Mouse (Mus musculus): Measurements from ENCODE around the gene Vwa8.
A peak's percentile ranks its signal among the peaks of the same experiment; 100 is the strongest.
"Not testable (repeated sequence)": the region's sequence is repeated elsewhere in the genome, so short reads cannot be mapped to it uniquely, and the experiment has no call there.

Gene Vwa8

DNA sequence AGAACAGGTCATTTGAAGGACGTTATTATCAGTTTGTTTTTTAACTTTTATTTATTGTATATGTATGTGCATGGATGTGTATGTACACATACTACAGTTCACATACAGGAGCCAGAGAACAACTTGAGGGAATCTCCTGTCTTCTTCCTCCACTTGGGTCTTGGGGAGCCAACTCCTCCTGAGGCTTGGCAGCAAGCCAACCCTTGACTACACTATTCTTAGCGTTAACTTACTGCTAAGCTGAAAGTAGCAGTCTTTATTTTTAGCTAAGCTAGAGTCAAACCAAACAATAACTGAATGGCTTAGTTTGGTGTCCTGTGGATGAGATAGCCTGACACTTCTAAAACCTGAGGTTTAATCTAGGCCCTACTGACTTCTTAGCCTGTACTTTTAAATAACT lies 135.4 kb downstream of the Vwa8 start:
- peak; percentile 64 for DNase-seq (ENCODE audit: low read depth)

DNA sequence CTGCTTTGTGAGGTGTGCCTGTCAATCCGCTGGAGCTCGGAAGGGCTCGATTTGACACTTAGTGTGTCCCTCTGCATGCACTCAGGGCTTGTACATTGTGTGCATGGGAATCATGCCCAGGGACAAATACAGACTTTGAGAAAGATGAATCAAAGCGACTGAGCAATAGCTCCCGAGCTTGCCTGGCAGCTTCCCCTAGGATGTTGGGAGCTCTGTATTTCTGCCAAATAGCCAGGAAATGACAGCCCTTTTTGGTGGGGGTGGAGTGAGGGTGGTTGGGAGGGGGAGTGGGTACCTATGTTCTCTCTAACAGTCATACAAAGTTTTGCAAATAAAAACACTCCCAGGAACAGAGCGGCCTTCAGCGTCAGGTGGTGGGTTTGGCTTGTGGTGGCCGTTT lies 138.7 kb downstream of the Vwa8 start:
- DNase-seq (ENCODE audit: low read depth), result no peak

DNA sequence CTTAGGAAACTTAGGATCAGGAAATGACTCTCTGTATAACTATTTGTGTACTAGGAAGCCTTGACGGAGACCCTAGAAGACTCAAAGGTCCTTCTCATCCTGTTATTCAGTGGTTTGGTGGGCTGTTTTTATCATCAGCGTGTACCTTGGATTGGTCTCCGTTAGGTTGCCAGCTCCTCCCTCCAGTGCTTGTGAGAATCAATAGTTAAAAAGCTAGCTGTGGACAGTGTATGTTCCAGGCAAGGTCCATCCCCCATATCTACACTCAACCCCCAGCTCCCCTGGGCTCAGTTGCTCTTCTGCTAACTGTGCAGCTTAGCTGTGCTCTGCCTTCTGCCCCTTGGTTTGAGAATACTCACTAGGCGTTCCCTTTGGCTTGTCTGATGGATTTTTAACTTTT lies 143.6 kb downstream of the Vwa8 start:
- no peak for DNase-seq (ENCODE audit: low read depth)

DNA sequence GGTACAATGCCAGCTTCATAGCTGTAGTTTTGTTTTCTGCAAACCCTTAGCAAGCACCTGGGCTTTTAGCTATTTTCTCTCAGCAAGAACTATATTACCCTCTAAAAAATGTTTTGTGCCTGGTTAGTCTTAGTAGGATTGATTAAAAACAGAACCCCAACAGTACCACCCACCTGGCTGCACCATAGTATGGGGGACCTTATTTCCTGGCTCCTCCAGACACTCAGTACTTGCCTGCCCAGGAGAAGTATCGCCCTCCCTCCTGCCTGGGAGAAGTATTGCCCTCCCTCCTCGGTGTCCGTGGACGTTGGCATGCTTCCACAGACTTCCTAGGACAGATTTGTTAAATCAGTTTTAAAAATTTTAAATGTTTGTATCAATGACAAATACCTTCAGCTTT lies 144.7 kb downstream of the Vwa8 start:
- DNase-seq (ENCODE audit: low read depth), result no peak

DNA sequence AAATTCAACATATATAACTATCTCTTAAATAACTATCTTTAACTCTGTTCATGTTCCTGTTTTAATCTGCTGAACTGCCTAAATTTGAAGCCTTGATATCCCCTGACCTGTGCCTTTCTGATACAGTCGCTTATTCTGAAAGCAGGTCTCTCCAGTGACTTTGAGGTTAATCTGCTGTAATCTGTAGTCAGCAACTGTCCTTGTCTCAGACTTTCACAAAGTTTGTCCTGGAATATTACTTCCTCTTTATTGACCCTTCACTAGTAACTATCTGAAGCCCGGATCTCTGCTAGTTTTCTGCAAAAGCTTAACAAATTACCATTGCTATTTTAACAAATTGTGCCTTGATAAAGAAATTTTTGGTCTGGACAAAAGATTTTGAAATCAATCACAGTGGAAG lies 147.5 kb downstream of the Vwa8 start:
- no peak for DNase-seq (ENCODE audit: low read depth)

DNA sequence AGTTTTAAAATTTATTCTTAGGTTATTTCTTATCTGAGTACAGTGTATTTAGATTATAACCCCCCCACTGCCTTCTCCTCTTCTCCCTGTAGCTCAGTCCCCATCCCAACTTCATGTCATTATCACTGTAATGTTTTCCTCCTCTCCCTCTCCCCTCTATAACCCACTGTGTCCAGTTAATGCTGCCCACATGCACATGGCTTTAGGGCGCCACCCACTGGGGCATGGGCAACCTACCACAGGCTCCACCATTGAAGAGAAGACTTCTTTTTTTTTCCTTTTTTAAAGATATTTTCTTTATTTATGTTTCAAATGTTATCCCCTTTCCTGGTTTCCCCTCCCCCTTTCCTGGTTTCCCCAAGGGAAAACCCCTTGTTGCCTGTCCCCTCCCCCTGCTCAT lies 154.7 kb downstream of the Vwa8 start:
- peak; percentile 49 for DNase-seq (ENCODE audit: low read depth)

DNA sequence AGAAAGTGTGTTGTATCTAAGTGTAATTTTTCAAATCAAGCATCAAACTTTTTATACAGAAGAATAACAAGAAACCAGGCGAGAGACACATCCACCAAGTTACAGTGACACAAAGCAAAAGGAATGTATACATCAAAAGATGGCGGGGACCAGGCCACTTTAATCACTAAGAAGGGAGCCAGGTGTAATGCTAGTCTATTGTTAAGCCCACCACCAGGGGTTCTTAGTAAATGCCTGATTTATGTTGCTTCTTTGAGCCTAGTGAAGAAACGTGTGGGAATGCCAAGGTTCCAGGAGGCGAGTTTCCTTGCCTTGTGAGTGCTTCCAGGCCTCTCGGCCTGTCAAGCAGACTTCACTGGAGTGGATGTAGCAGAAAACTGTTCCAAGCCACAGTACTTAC lies 168.9 kb downstream of the Vwa8 start:
- not testable (repeated sequence) for DNase-seq (ENCODE audit: low read depth)

DNA sequence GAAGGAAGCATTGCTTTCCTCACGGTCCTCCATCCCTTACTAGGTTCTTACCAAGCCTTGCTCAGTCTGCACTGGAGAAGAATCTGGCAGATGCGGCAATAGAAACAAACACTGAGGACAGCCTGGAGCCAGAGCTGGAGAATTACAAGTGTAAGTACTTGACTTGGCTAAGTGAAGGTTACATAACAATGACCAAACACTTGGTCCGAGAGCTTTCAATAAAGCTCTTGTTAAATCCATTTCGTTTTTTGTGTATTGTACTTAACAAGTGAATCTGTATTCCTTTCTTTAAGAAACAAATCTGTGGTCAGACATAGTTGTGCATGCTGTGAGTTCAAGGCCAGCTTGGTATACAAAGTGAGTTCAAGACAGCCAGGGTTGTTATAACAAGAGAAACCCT lies 169.7 kb downstream of the Vwa8 start:
- no peak for DNase-seq (ENCODE audit: low read depth)

DNA sequence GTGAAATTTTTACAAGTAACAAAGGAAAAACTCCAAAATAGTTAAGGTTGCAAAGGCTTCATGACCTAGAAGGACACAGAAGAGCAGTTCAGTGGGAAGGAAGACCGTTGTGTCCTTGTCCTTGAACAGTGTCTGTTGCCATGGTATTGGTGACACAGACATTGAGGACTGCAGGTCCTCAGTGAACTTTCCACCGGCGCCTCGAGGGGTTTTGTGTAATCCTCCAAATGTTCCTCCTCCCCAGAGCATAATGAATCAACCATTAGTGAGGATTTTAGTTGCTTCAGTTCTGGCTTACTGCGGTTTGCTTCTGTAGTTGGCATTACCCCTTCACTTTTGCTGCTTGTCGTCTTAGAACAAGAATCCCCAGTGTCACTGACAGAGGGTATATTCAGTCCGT lies 172.9 kb downstream of the Vwa8 start:
- no peak for DNase-seq (ENCODE audit: low read depth)

DNA sequence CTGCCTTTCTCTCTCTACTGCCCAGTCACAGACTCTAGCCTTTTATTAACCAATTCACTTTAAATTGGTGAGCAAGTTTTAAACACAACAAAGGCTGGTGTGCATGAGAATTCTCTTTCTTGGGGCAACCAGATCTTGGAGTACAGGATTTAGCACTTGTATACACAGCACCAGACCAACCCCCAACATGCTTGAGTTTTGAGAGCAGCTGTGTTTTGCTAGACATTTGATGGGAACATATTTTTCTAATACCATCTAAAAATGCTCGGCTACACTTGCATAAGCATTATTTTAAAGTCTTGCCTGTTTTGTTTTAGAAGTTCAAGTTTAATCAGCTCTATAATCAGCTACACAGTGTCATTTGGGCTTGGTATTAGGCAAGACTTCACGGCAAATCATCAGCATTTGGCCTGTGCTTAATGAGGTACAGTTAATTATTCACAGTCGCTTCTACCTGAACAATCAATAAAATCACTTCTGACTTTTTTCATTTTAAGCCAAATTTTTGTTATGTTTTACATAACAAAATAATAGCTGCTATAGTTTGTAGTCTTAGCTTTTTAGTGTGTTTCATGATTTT lies 180.2 kb downstream of the Vwa8 start:
- DNase-seq (ENCODE audit: low read depth), result no peak

DNA sequence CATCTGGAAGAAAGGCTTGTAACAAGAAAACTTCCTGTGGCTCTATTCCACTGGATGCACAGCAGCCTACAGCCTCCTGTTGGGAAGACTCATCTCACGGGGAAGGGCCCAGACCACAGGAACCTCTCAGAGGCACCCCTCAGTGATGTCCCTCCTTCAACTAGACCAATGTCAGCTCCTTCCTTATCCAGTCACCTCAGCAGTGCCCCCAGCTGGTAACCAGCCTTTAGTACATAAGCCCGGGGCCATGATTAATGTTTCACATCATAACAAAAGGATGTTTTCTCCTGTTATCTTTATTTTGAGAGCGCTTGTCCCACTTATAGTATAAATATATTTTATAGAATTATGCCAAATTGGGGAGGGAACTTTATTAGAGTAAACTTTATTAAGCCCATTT lies 181.9 kb downstream of the Vwa8 start:
- peak; percentile 22 for DNase-seq (ENCODE audit: low read depth)

DNA sequence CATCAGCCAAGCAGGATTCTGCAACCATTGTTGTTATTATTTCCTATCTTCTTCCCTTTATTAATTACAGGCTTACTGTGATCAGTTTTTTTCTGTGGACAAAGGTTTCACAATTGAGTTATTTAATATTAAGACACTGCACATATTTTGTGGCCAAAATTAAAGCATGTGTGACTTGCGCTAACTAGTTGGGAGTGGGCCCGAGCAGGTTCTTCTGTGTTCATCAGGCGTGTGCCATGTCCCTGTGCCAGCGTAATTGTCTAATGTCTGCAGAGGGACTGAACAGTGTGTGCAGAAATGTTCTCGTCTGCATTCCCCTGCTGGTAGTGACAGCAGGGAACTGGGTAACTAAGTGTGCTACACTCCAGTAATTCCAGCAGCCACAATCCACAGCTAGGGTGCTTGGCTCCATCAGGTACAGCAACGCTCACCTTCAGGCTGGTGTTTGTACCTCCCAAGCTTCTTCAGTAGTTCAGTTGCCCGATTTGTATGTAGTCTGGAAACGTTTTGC lies 182.4 kb downstream of the Vwa8 start:
- DNase-seq (ENCODE audit: low read depth), result no peak

DNA sequence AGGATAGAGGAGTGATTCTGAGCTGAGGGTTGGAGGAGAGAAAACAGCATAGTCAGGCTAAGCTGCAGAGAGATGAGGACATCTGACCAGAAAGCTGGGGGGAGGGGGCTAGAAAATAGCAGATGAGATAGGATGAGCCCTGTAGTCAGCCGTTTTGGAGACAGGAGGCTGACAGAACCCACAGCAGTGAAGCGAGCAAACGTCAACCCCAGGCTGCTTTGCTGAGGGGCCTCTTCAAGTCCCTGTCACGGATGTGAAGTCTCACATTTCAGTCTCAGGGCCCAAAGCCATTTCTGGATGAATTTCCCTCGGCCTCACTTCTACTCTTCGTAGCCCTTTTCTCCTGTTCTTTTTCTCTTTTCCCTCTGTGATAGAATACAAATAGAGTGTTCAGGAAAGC lies 184.5 kb downstream of the Vwa8 start:
- DNase-seq (ENCODE audit: low read depth), result no peak

DNA sequence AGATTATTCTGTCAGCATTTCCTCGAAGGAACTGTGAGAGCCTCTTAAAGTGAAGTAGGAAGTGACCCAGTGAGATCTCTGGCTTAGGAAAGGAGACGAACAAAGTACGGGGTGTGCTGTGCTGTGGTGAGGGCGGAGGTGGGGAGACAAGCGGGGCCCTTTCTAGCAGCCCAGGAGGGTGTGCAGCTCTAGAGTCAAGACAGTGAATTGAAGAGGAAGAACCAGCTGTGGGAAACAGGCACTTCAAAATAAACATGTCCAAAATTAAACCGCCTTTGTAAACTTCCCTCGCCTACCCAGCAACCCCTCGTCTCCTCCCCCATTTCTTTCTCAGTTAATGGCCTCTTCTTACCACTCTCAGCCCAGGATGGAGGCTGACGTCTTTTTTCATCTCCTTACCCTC lies 185.7 kb downstream of the Vwa8 start:
- DNase-seq (ENCODE audit: low read depth), result no peak

DNA sequence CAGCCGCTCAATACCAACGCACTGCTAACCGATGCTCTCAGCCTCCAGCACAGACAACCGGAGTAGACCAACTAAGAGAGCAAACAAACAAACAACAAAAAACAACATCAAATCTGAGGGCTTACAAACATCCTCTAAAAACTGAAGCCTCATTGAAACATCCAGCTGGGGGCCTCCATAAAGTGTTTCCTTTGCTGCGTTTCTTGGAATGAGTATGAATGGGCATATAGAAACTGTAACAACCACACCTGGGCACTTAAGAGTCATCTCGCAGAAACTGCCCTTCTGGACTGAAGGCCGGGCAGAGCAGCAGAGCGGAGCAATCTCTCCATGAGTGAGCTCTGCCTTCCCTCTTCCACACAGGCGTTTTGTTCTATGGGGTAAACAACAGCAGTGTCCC lies 186.7 kb downstream of the Vwa8 start:
- DNase-seq (ENCODE audit: low read depth), result no peak

DNA sequence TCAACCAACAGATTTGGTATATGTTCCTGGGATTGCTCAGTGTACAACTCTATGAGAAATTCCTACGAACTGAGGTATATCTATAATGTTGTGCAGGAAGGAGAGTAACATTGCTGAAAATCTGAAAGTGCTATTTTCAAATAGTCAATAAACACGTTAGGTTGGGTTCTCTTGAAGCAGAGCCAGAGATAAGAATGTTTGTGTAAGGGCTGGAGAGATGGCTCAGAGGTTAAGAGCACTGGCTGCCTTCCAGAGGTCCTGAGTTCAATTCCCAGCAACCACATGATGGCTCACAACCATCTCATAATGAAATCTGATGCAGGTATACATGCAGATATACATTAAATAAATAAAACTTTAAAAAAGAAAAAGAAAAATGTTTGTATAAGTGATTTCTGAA lies 198.3 kb downstream of the Vwa8 start:
- no peak for DNase-seq (ENCODE audit: low read depth)

DNA sequence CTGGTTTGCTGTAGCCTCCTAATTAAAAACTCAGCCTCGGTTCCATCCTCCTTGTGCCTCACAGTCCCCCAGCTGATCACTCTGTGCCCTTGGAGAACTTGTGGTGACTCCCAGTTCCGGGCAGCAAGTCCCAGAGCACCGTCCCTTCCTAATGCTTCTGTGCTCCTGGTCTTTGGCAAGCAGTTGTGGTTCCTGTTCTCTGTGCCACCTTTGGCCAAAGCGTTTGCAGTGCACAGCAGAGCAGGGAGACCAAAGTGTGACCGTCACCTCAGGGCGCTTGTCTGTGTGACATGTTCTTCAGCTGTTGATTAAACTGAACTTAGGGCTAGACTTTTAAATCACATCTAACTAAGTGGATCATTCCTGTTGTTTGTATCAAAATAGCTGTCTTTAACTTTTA lies 199.1 kb downstream of the Vwa8 start:
- DNase-seq (ENCODE audit: low read depth), result no peak

DNA sequence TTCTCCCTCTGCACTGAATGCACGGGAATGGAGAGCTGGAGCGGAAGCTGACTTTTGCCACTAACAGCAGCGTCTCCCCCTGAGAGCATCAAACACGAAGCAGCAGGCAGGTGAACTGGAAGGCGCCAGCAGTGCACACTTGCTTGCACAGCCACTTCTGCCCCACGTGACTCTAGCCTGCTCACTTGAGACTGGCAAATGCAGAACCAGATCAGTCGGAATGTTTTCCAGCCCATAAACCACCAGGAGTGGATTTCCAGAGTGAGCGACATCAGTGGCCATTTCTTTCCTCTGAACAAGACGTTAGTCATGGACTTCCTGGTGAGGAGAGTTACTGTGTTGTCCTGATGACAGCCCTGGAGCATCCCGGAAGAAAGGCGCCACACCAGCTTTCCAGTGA lies 200.7 kb downstream of the Vwa8 start:
- DNase-seq (ENCODE audit: low read depth), result no peak

DNA sequence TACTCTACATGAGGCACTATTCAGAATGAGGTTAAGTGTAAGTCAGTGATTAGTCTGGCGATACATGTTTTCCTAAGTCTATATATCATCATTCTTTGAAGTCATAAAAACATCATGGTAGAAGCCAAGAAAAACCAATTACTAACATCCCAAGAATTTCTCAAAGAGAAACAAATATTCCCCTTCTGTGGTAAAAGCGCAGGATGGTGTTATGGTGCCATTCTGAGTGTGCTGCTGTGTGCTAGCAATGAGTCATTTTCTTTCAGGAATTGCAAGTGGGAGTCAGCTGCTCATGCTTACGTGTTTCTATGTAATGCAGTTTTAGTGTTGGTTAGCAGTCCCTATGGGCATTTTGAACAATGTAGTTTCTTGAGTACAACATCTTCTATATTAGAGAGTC lies 216.8 kb downstream of the Vwa8 start:
- no peak for DNase-seq (ENCODE audit: low read depth)

DNA sequence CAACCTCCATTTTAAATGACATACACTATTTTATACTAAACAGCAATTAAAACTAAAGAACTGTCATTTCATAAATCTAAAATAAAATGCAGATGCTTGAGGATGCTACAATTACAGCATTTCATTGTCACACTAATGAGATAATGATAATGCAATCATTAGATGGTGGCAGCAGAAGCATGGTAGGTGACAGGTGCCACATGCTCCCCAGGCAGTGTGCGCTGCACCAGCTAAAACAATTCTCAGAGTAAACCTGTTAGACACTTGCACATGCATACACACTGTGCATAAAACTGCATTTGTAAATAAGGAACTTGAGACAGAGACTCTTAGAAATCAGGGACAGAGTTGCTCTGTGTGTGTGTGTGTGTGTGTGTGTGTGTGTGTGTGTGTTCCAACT lies 220.7 kb downstream of the Vwa8 start:
- DNase-seq (ENCODE audit: low read depth), result no peak

DNA sequence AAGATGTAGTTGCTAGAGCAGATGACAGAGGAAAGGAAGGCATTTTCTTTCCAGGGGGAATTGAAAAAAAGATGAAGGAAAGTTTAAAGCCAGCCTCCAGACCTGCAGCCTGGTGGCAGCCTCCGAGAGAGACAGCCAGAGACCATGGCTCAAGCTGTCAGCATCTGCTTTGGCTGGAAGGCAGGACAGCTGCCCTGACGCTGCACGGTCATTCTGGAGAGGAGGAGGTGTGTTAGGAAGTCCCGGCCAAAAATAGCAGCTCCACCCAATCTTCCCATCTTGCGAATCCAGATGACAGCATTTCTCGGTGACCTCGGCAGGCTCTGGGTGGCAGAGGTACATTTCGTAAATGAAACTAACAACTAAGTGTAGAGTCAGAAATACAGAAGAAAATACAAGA lies 225.9 kb downstream of the Vwa8 start:
- DNase-seq (ENCODE audit: low read depth), result no peak

DNA sequence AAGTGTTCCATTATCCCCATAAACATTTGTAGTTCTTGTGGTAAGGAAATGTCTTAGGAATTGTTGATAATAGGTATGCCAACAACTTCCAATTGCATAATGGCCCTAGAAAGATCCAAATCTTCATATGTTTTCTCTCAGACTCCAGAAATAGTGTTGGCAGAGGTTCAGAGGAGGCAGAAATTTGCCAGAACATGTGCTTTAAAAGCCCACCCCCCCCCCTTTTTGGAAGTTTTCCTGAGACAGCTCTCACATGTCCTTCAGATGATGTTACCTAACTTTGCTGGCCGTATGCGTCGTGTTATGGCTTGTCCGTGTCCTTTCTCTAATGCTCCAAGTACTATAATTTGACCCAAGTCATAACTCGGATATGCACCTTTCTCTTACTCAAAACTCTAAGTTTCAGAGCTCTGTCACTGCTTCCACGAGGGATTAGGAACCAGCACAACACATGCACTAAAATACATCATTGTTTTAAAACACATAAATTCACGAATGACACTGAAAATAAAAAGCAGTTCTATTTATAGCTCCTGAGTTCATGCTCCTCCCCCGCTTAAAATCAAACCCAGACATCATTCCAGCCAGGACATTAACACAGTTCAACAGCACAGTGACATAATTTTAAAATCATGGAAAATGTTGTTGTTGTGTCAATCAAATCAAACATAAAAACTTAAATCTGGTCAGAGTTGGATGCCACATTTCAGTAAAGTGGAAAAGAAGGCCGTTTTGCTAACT lies 227.9 kb downstream of the Vwa8 start:
- no peak for DNase-seq (ENCODE audit: low read depth)

DNA sequence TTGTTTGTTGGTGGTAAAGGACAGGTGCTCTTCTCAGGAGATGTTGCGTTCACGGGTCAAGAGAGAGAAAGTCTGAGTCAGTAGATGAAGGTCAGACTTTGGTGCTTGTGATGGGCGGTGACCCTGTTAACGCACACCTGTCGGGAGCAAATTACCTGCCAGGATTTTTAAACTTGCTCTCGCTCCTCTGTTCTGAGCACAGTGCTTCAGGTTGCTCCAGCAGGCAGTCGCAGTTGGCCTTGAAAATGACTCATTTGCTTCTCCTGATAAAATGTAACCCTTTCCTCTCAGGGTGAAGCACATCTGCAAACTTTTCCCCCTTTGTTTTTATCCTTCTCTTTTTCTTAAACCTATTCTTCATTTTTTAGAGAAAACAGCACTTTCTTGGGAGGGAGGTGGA lies 234.7 kb downstream of the Vwa8 start:
- DNase-seq (ENCODE audit: low read depth), result no peak

DNA sequence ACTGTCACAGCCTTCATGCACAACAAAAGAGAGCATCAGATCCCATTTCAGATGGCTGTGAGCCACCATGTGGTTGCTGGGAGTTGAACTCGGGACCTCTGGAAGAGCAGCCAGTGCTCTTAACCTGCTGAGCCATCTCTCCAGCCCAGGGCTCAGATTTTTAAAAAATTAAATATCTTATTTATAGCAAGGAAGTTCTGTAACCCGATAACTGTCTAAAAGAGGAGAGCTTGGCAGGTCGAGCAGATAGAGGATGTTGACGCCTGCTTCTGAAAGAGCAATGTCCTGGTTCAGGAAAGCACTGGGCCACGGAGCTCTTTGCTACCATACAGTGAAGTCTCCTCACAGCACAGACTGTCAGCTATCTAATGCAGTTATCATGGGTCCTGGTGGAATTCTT lies 237.2 kb downstream of the Vwa8 start:
- no peak for DNase-seq (ENCODE audit: low read depth)
